Mouse (Mus musculus) neural tube, embryonic 13.5 days (tissue): ENCODE measurements around the gene Doxl2. TPM values are rescaled to one million over a fixed set of nuclear protein-coding genes. Genes with fewer than 3 reads are reported as not detected.

Source experiments
- polyA plus RNA-seq: library from polyadenylated mRNA; unstranded; fragments of >200 nt; fragmentation: Nextera tagmentation; extraction: Ambion mirVana; gene quantifications from 2 replicates; pipeline ENCODE4 v1.2.1, GENCODE M21; 2015

The Doxl2 gene
- polyA plus RNA-seq, 1 experiment from 2014 or later: not detected

Other genes with a start within 250 kb of the Doxl2 start
- 8.6 and 8.7 TPM in 2 replicates for gene Gimap1, start 235.9 kb upstream of the Doxl2 start, polyA plus RNA-seq
- gene Gimap5, start 228.8 kb upstream of the Doxl2 start, polyA plus RNA-seq: 2.0 TPM in 2 replicates
- not detected in 2 replicates for gene Gimap3, start 204.1 kb upstream of the Doxl2 start, polyA plus RNA-seq
- 22.8 and 30.5 TPM in 2 replicates for gene Tmem176a, start 134.0 kb upstream of the Doxl2 start, polyA plus RNA-seq
- 127 and 151 TPM in 2 replicates for gene Tmem176b, start 133.5 kb upstream of the Doxl2 start, polyA plus RNA-seq
- gene Aoc1, start 102.1 kb upstream of the Doxl2 start, polyA plus RNA-seq: not detected in 2 replicates
- not detected in 2 replicates for gene 1600015I10Rik, start 45.1 kb upstream of the Doxl2 start, polyA plus RNA-seq
- gene Svs1, start 11.9 kb downstream of the Doxl2 start, polyA plus RNA-seq: not detected in 2 replicates
- 0.31 and 0.74 TPM in 2 replicates for gene Gpnmb, start 61.6 kb downstream of the Doxl2 start, polyA plus RNA-seq
- 70.2 and 73.9 TPM in 2 replicates for gene Malsu1, start 98.8 kb downstream of the Doxl2 start, polyA plus RNA-seq
- gene Igf2bp3, start 240.0 kb downstream of the Doxl2 start, polyA plus RNA-seq: 40.9 and 47.2 TPM in 2 replicates